Mouse (Mus musculus): ENCODE data around the gene Olfr644. TPM values are rescaled to one million over a fixed set of nuclear protein-coding genes. Genes with fewer than 3 reads are reported as not detected.

The Olfr644 gene
- not detected in 3 replicates for total RNA-seq (2017)

- ATAC-seq (replicated peaks; ENCODE audit: insufficient number of reproducible peaks, low FRiP score, low TSS enrichment, poor library complexity, severe bottlenecking), result no peak
These were observed at the start of gene Olfr644 for GRCm38 (mm10) chr7:104071769-104072168. Gene Olfr644, minus strand, starts transcription at chr7:104071869.

- no peak for ATAC-seq (replicated peaks; ENCODE audit: insufficient number of reproducible peaks, low FRiP score, low TSS enrichment, poor library complexity, severe bottlenecking)
These were observed 33.0 kb upstream of the Olfr644 start, which contains the start of gene Olfr646 for GRCm38 (mm10) chr7:104104757-104104972. Gene Olfr646, plus strand, starts transcription at chr7:104104873.

DNA sequence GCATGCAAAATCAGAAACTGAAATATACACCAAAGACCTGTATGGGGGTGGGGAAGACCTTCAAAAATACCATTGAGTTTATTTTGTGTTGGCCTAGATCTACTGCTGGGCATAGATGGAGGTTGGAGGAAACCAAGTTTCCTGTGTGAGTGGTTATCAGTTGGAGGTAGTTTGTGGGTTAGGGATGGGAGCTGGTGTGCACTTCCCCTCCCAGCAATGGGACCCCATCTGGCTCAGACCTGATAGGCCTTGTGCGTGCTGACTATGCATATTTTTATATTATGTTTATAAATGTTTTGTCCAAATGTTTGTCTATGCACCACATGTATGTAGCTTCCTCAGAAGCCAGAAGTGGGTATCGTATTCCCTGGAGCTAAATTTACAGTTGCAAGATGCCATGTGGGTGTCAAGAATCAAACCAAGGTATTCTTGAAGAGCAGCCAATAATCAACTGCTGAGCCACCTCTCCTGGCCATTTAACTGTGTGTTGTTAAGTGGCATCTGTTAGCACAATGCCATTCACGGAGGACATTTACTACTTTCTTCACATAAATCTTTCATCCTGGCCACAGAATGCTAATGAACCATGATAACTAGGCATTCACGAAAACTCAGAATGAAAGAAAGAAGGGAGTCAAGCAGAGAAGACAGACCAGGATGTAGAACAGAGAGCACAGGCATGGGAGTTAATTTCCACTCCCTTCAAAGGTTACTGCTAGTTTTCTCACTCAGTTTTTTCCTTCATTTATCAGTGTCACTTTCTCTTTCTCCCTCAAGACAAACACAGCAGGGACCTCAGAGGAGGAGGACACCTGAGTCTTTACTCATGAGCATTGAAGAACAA is 32.5 kb upstream of the Olfr644 start:
- no peak for ATAC-seq (replicated peaks; ENCODE audit: insufficient number of reproducible peaks, low FRiP score, low TSS enrichment, poor library complexity, severe bottlenecking)

DNA sequence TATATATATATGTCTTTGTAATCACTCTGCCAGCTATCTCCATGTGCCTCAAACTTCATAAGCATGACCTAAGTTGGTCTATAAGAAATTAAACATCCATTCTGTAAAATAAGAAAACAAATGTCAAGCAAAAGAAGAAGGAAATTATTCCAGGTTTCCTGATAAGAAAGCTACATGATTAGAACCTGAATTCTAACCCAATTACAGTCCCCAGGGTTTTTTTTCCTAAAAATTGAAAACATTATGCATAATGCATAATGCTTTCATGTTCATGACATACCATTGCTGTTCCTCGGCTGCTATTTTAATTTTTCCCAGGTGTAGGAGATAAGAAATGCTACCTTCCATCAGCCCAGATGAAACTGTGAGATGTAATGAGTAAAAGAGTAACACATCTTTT is 13.7 kb upstream of the Olfr644 start, which contains the start of gene Olfr645:
Olfr645 (minus strand) TSS at position 101 of the 400 bp plus-strand sequence.
- ATAC-seq (replicated peaks; ENCODE audit: insufficient number of reproducible peaks, low FRiP score, low TSS enrichment, poor library complexity, severe bottlenecking), result no peak

- ATAC-seq (replicated peaks; ENCODE audit: insufficient number of reproducible peaks, low FRiP score, low TSS enrichment, poor library complexity, severe bottlenecking), result no peak
These were observed 10.3 kb downstream of the Olfr644 start, which contains the start of gene 4930516K23Rik for GRCm38 (mm10) chr7:104061345-104061744. Gene 4930516K23Rik, minus strand, starts transcription at chr7:104061445.

GRCm38 (mm10) chr7:104059215-104059614 is 12.5 kb downstream of the Olfr644 start:
- no peak for ATAC-seq (replicated peaks; ENCODE audit: insufficient number of reproducible peaks, low FRiP score, low TSS enrichment, poor library complexity, severe bottlenecking)

DNA sequence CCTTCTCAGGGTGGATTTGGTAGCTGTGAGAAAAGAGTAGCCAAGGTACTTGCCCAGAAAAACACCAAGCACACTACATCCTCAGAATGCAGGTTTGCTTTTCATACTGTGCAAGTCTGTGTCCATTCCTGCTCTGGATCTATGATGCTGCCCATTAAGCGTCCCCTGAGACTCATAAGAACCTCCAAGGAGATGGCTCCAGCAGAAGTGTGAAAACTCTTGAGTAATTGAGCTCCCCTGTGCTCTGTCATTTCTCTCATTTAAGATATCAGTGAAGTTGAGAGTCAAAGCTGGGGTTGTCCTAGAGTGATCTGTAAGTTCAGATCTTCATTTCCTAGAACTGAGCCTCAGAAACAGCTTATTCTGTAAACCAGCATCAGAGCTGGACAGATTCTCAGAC is 19.1 kb downstream of the Olfr644 start, which contains the start of gene Olfr642:
Olfr642 (minus strand) TSS at position 101 of the 400 bp plus-strand sequence.
- no peak for ATAC-seq (replicated peaks; ENCODE audit: insufficient number of reproducible peaks, low FRiP score, low TSS enrichment, poor library complexity, severe bottlenecking)

GRCm38 (mm10) chr7:104050745-104051144 is 20.9 kb downstream of the Olfr644 start:
- no peak for ATAC-seq (replicated peaks; ENCODE audit: insufficient number of reproducible peaks, low FRiP score, low TSS enrichment, poor library complexity, severe bottlenecking)

- ATAC-seq (replicated peaks; ENCODE audit: insufficient number of reproducible peaks, low FRiP score, low TSS enrichment, poor library complexity, severe bottlenecking), result no peak
These were observed 36.5 kb downstream of the Olfr644 start, which contains the start of gene Olfr641 for GRCm38 (mm10) chr7:104035145-104035544. Gene Olfr641, plus strand, starts transcription at chr7:104035445.

GRCm38 (mm10) chr7:104026978-104027377 is 44.7 kb downstream of the Olfr644 start:
- no peak for ATAC-seq (replicated peaks; ENCODE audit: insufficient number of reproducible peaks, low FRiP score, low TSS enrichment, poor library complexity, severe bottlenecking)

GRCm38 (mm10) chr7:104025473-104025872 is 46.2 kb downstream of the Olfr644 start, which contains the start of gene Olfr640:
Gene Olfr640, minus strand, starts transcription at chr7:104025573.
- no peak for ATAC-seq (replicated peaks; ENCODE audit: insufficient number of reproducible peaks, low FRiP score, low TSS enrichment, poor library complexity, severe bottlenecking)

DNA sequence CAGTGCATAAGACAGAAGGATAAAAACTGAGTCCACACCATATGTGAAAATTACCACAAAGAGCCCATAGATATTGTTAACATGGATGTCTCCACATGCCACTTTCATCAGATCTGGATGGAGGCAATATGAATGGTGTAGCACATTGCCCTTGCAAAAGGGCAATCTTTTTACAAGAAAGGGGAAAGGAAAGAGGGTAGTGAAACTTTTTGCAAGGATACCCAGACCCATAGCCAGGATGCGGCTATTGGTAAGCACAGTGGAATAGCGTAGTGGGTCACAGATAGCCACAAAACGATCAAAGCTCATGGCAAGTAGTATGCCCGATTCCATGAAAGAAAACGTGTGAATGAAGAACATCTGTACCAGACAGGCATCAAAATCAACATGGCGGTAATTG is 50.0 kb downstream of the Olfr644 start:
- no peak for ATAC-seq (replicated peaks; ENCODE audit: insufficient number of reproducible peaks, low FRiP score, low TSS enrichment, poor library complexity, severe bottlenecking)

DNA sequence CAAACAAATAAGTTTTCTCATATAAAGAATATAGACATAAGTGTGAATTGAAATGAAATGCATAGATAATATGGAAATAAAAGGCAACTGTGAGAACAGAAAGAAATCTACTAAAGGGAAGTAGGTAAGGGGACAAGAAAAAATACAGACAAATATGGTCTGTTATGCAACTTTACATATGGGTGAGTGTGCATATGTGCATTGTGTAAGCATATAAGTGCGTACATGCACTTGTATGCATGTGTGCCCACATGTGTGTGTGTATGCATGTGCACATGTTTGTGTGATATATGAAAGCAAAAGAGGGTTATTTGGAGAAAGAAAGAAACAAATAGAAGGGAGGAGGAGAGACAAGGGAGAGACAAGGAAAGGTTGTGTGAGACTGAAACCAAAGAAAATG is 52.7 kb downstream of the Olfr644 start:
- no peak for ATAC-seq (replicated peaks; ENCODE audit: insufficient number of reproducible peaks, low FRiP score, low TSS enrichment, poor library complexity, severe bottlenecking)

- ATAC-seq (replicated peaks; ENCODE audit: insufficient number of reproducible peaks, low FRiP score, low TSS enrichment, poor library complexity, severe bottlenecking), result no peak
These were observed 54.5 kb downstream of the Olfr644 start, which contains the start of gene Olfr639 for GRCm38 (mm10) chr7:104017203-104017602. Gene Olfr639, minus strand, starts transcription at chr7:104017303.

Other genes with a start within 250 kb of the Olfr644 start
- 710 to 7,610 TPM (median 7,195 TPM) in 3 replicates for gene Hbb-bs, start 243.8 kb downstream of the Olfr644 start, total RNA-seq (2017)
- not detected in 3 replicates for gene Hbb-bh2, start 231.3 kb downstream of the Olfr644 start, total RNA-seq (2017)
- gene Hbb-bh1, start 228.7 kb downstream of the Olfr644 start, total RNA-seq (2017), result not detected in 3 replicates
- not detected in 3 replicates for gene Hbb-y, start 218.7 kb downstream of the Olfr644 start, total RNA-seq (2017)
- not detected in 3 replicates for gene Olfr66, start 185.6 kb downstream of the Olfr644 start, total RNA-seq (2017)
- not detected in 3 replicates for gene Olfr64, start 177.4 kb downstream of the Olfr644 start, total RNA-seq (2017)
- gene Olfr65, start 168.4 kb downstream of the Olfr644 start, total RNA-seq (2017), result not detected in 3 replicates
- not detected in 3 replicates for gene Olfr631, start 143.0 kb downstream of the Olfr644 start, total RNA-seq (2017)
- not detected in 3 replicates for gene Olfr632, start 137.5 kb downstream of the Olfr644 start, total RNA-seq (2017)
- not detected in 3 replicates for gene Olfr633, start 127.4 kb downstream of the Olfr644 start, total RNA-seq (2017)
- 0.11 TPM in 1 of 3 replicates, not detected in the others for gene Olfr635, start 100.7 kb downstream of the Olfr644 start, total RNA-seq (2017)
- not detected in 3 replicates for gene Olfr638, start 73.1 kb downstream of the Olfr644 start, total RNA-seq (2017)
- not detected in 3 replicates for gene Olfr639, start 54.6 kb downstream of the Olfr644 start, total RNA-seq (2017)
- gene Olfr640, start 46.3 kb downstream of the Olfr644 start, total RNA-seq (2017), result not detected in 3 replicates
- not detected in 3 replicates for gene Olfr641, start 36.4 kb downstream of the Olfr644 start, total RNA-seq (2017)
- gene Olfr642, start 19.2 kb downstream of the Olfr644 start, total RNA-seq (2017), result not detected in 3 replicates
- not detected in 3 replicates for gene 4930516K23Rik, start 10.4 kb downstream of the Olfr644 start, total RNA-seq (2017)
- gene Olfr645, start 13.6 kb upstream of the Olfr644 start, total RNA-seq (2017), result not detected in 3 replicates
- gene Olfr646, start 33.0 kb upstream of the Olfr644 start, total RNA-seq (2017), result not detected in 3 replicates
- gene Ubqln5, start 58.0 kb upstream of the Olfr644 start, total RNA-seq (2017), result not detected in 3 replicates
- not detected in 3 replicates for gene Olfr643, start 65.5 kb upstream of the Olfr644 start, total RNA-seq (2017)
- 0.21 TPM in 1 of 3 replicates, not detected in the others for gene Ubqln3, start 71.4 kb upstream of the Olfr644 start, total RNA-seq (2017)
- not detected in 3 replicates for gene Ubqlnl, start 78.7 kb upstream of the Olfr644 start, total RNA-seq (2017)
- gene Olfm5, start 93.0 kb upstream of the Olfr644 start, total RNA-seq (2017), result not detected in 3 replicates
- not detected in 3 replicates for gene Olfr648, start 111.5 kb upstream of the Olfr644 start, total RNA-seq (2017)
- gene Olfr649, start 124.1 kb upstream of the Olfr644 start, total RNA-seq (2017), result not detected in 3 replicates
- 0.21 to 1.6 TPM in 2 of 3 replicates, not detected in the other for gene Trim6, start 146.9 kb upstream of the Olfr644 start, total RNA-seq (2017)
- gene Trim34a, start 172.6 kb upstream of the Olfr644 start, total RNA-seq (2017), result 41.8 to 60.5 TPM (median 42.8 TPM) in 3 replicates
- 16.7 to 39.3 TPM (median 25.4 TPM) in 3 replicates for gene Trim5, start 216.2 kb upstream of the Olfr644 start, total RNA-seq (2017)
- 151 to 341 TPM (median 152 TPM) in 3 replicates for gene Trim12a, start 243.6 kb upstream of the Olfr644 start, total RNA-seq (2017)